Mouse (Mus musculus) limb, embryonic 14.5 days (tissue): Measurements from ENCODE around the gene Gm4177. TPM values are rescaled to one million over a fixed set of nuclear protein-coding genes. Genes with fewer than 3 reads are reported as not detected.
"Not testable (repeated sequence)": the region's sequence is repeated elsewhere in the genome, so short reads cannot be mapped to it uniquely, and the experiment has no call there.

Experiments used
- ATAC-seq: fragments of 200-750 bp; cut with Nextera tagmentation; 2 replicates; pipeline ENCODE4 v1.8.0; 2017; ENCODE audit warnings: low read depth, moderate number of reproducible peaks, moderate TSS enrichment; ENCODE audit not compliant: low FRiP score
- DNase-seq: peaks from one replicate; pipeline ENCODE4 v3.0.0-alpha.2; 2015; ENCODE audit warnings: low spot score
- H3K27ac ChIP-seq: fragments of 300-500 bp; sonication (generic); replicated peaks from 2 replicates; pipeline ENCODE4 v1.5.1; 2014; ENCODE audit warnings: low read depth, mild to moderate bottlenecking, low read length, moderate library complexity, mixed read lengths
- H3K27me3 ChIP-seq: fragments of 300-500 bp; sonication (generic); 2 replicates; pipeline ENCODE4 v1.6.1; 2014; ENCODE audit warnings: low read length, mixed read lengths; ENCODE audit not compliant: control insufficient read depth, insufficient read depth
- H3K36me3 ChIP-seq: fragments of 300-500 bp; sonication (generic); 2 replicates; pipeline ENCODE4 v1.6.1; 2014; ENCODE audit warnings: mild to moderate bottlenecking, low read length, moderate library complexity, mixed read lengths; ENCODE audit not compliant: control insufficient read depth, insufficient read depth
- H3K4me1 ChIP-seq: fragments of 300-500 bp; sonication (generic); 2 replicates; pipeline ENCODE4 v1.6.1; 2014; ENCODE audit warnings: antibody characterized with exemption, low read length, mixed read lengths; ENCODE audit not compliant: control insufficient read depth, insufficient read depth
- H3K4me2 ChIP-seq: fragments of 300-500 bp; sonication (generic); replicated peaks from 2 replicates; pipeline ENCODE4 v1.6.1; 2014; ENCODE audit warnings: low read depth, mild to moderate bottlenecking, low read length, moderate library complexity; ENCODE audit not compliant: severe bottlenecking
- H3K4me3 ChIP-seq: fragments of 300-500 bp; sonication (generic); replicated peaks from 2 replicates; pipeline ENCODE4 v1.5.1; 2014; ENCODE audit warnings: low read length
- H3K9ac ChIP-seq: fragments of 300-500 bp; sonication (generic); 2 replicates; pipeline ENCODE4 v1.6.1; 2014; ENCODE audit warnings: mild to moderate bottlenecking, low read depth, low read length, moderate library complexity; ENCODE audit not compliant: severe bottlenecking
- H3K9me3 ChIP-seq: fragments of 300-500 bp; sonication (generic); 2 replicates; pipeline ENCODE4 v1.6.1; 2016; ENCODE audit warnings: low read length; ENCODE audit not compliant: control insufficient read depth
- WGBS: fragments of 180-500 bp; shearing (Covaris S2); extraction: QIAGEN DNeasy Blood & Tissue Kit; methylation state at CpG from one replicate; pipeline ENCODE4 v1.1.7; 2014; 5-methylcytosine and 5-hydroxymethylcytosine counted together
- polyA plus RNA-seq, 2 experiments: library from polyadenylated mRNA; depleted of rRNA in 1 of 2; stranded (reverse) in 1 of 2; unstranded in 1 of 2; fragments of >200 nt; fragmentation: Nextera tagmentation in 1 of 2; extraction: Ambion mirVana in 1 of 2; gene quantifications; 2 replicates each; pipeline versions ENCODE4 v1.2.1 to v1.2.3; 2012 to 2014

Gm4177 gene
- polyA plus RNA-seq (2012; rRNA removed) (not detected in 2 replicates), polyA plus RNA-seq (2014; fragmentation: Nextera tagmentation; extraction: Ambion mirVana) (not detected in 2 replicates)

DNA sequence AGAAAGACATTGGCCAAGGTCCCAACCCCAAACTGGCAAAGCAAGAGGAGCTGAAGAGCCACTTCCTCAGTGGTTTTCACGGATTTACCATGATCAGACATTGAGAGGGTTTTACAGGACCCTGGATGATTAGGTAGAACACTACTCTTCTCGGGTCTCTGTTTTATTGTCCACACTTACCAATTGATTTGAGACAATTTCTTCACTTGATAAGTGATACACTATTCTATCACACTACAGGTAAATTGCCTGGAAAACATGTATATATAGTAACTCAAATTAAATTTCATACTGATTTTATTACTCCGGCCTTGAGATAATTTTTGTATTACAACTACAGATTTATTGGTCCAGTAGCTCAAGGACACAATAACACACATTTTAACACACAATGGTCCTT lies at the start of gene Gm4177:
Gene Gm4177, minus strand, starts transcription at position 101 of the 400 bp plus-strand sequence.
- not testable (repeated sequence) for H3K27ac ChIP-seq, ATAC-seq, H3K4me1 ChIP-seq, H3K27me3 ChIP-seq, DNase-seq, H3K4me3 ChIP-seq, H3K9me3 ChIP-seq, H3K36me3 ChIP-seq, H3K4me2 ChIP-seq, H3K9ac ChIP-seq
- WGBS, result no CpG with 5 or more reads among the region's 3 CpGs

DNA sequence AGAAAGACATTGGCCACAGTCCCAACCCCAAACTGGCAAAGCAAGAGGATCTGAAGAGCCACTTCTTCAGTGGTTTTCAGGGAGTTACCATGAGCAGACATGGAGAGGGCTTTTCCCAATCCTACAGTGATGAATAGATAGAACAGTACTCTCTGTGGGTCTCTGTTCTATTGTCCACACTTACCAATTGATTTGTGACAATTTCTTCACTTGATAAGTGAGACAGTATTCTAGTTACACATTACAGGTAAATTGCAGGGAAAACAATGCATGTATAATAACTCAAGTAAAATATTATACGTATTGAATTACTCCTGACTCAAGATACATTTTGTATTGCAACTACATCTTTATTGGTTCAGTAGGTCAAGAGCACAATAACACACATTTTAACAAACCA lies 47.6 kb upstream of the Gm4177 start, which contains the start of gene Gm5725:
Gene Gm5725, minus strand, starts transcription at position 101 of the 400 bp plus-strand sequence.
- not testable (repeated sequence) for H3K4me3 ChIP-seq, ATAC-seq, H3K4me2 ChIP-seq, H3K9ac ChIP-seq, H3K9me3 ChIP-seq, DNase-seq, H3K4me1 ChIP-seq, H3K36me3 ChIP-seq, H3K27ac ChIP-seq, H3K27me3 ChIP-seq
- no CpG with 5 or more reads among the region's 1 CpGs for WGBS

DNA sequence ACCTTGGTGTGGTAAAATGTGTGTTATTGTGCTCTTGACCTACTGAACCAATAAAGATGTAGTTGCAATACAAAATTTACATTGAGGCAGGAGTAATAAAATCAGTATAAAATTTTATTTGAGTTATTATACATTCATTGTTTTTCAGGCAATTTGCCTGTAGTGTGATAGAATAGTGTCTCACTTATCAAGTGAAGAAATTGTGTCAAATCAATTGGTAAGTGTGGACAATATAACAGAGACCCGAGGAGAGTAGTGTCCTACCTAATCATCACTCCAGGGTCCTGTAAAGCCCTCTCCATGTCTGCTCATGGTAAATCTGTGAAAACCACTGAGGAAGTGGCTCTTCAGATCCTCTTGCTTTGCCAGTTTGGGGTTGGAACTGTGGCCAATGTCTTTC lies 35.5 kb upstream of the Gm4177 start, which contains the start of gene Vmn1r135:
Gene Vmn1r135, plus strand, starts transcription at position 301 of the 400 bp plus-strand sequence.
- not testable (repeated sequence) for H3K4me1 ChIP-seq, H3K9ac ChIP-seq, H3K4me2 ChIP-seq, H3K4me3 ChIP-seq, ATAC-seq, H3K36me3 ChIP-seq, H3K27ac ChIP-seq, H3K9me3 ChIP-seq, DNase-seq, H3K27me3 ChIP-seq
- no CpG with 5 or more reads among the region's 1 CpGs for WGBS

DNA sequence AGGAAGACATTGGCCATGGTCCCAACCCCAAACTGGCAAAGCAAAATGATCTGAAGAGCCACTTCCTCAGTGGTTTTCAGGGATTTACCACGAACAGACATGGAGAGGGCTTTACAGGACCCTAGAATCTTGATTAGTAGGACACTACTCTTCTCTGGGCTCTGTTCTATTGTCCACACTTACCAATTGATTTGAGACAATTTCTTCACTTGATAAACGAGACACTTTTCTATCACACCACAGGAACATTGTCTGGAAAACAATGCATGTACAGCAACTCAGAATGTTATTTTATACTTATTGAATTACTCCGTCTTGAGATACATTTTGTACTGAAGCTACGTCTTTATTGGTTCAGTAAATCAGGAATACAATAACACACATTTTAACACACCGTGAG lies 35.2 kb downstream of the Gm4177 start, which contains the start of gene Gm4175:
Gene Gm4175, minus strand, starts transcription at position 101 of the 400 bp plus-strand sequence.
- H3K9me3 ChIP-seq, DNase-seq, H3K9ac ChIP-seq, H3K27ac ChIP-seq, H3K36me3 ChIP-seq, H3K4me3 ChIP-seq, H3K27me3 ChIP-seq, H3K4me1 ChIP-seq, ATAC-seq, H3K4me2 ChIP-seq: not testable (repeated sequence)
- no CpG with 5 or more reads among the region's 5 CpGs for WGBS

Other genes starting within 250 kb of the Gm4177 start
- not detected in 2 replicates for gene Vmn1r132, start 182.6 kb downstream of the Gm4177 start, polyA plus RNA-seq (2012; rRNA removed)
- not detected in 2 replicates for gene Vmn1r132, start 182.6 kb downstream of the Gm4177 start, polyA plus RNA-seq (2014; fragmentation: Nextera tagmentation; extraction: Ambion mirVana)
- not detected in 2 replicates for gene Gm4175, start 35.3 kb downstream of the Gm4177 start, polyA plus RNA-seq (2012; rRNA removed)
- gene Gm4175, start 35.3 kb downstream of the Gm4177 start, polyA plus RNA-seq (2014; fragmentation: Nextera tagmentation; extraction: Ambion mirVana), result not detected in 2 replicates
- not detected in 2 replicates for gene Vmn1r135, start 35.6 kb upstream of the Gm4177 start, polyA plus RNA-seq (2012; rRNA removed)
- gene Vmn1r135, start 35.6 kb upstream of the Gm4177 start, polyA plus RNA-seq (2014; fragmentation: Nextera tagmentation; extraction: Ambion mirVana), result not detected in 2 replicates
- gene Gm5725, start 47.5 kb upstream of the Gm4177 start, polyA plus RNA-seq (2012; rRNA removed), result not detected in 2 replicates
- gene Gm5725, start 47.5 kb upstream of the Gm4177 start, polyA plus RNA-seq (2014; fragmentation: Nextera tagmentation; extraction: Ambion mirVana), result not detected in 2 replicates
- gene Gm5891, start 124.6 kb upstream of the Gm4177 start, polyA plus RNA-seq (2012; rRNA removed), result not detected in 2 replicates
- not detected in 2 replicates for gene Gm5891, start 124.6 kb upstream of the Gm4177 start, polyA plus RNA-seq (2014; fragmentation: Nextera tagmentation; extraction: Ambion mirVana)
- gene Vmn1r137, start 197.9 kb upstream of the Gm4177 start, polyA plus RNA-seq (2012; rRNA removed), result not detected in 2 replicates
- gene Vmn1r137, start 197.9 kb upstream of the Gm4177 start, polyA plus RNA-seq (2014; fragmentation: Nextera tagmentation; extraction: Ambion mirVana), result not detected in 2 replicates
- not detected in 2 replicates for gene Vmn1r138, start 232.2 kb upstream of the Gm4177 start, polyA plus RNA-seq (2012; rRNA removed)
- gene Vmn1r138, start 232.2 kb upstream of the Gm4177 start, polyA plus RNA-seq (2014; fragmentation: Nextera tagmentation; extraction: Ambion mirVana), result not detected in 2 replicates